Mouse (Mus musculus) naive thymus-derived CD4-positive, alpha-beta T cell, adult 2 months (primary cell): Measurements from ENCODE around the gene Arhgap22.

Experiments used
- DNase-seq: peaks from one replicate; pipeline ENCODE4 v3.0.0-alpha.2; 2011; ENCODE audit warnings: low read depth

The Arhgap22 gene

DNA sequence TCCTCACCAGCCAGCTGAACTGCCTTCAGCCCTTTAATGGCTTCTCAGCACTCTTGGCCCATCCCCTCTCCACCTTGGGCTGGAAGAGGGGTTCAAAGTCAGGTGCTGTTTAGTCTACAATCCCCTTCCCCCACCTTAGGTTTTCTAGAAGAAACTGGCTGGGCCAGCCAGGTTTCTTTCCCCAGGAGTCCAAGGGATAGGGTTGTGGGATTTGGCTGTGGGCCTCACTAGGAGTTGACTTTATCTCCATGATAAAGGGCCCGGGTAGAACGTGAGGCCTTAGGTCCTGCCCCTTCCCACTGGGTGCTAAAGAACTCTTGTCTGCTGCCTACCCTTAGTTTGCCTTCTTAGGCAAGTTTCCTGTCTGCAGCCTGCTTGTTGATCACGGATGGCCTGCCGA lies 117.8 kb downstream of the Arhgap22 start:
- DNase-seq: no peak

DNA sequence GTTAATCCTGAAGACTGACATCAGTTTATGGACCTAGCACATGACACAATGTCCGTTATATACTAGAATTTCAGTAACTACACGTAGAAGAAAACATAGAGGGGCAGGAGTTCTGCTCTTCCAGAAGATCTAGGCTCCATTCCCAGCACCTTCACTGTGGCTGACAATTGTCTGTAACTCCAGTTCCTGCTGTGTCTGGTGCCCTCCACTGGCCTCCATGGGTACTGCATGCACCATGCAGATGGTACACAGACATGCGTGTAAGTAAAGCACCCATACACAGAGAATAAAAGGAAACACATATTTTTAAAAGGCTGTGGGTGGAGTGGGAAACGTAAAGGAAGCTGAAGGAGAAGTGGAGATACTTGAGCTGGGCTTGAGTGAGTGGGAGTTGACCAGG lies 120.0 kb downstream of the Arhgap22 start:
- peak; percentile 37 for DNase-seq

DNA sequence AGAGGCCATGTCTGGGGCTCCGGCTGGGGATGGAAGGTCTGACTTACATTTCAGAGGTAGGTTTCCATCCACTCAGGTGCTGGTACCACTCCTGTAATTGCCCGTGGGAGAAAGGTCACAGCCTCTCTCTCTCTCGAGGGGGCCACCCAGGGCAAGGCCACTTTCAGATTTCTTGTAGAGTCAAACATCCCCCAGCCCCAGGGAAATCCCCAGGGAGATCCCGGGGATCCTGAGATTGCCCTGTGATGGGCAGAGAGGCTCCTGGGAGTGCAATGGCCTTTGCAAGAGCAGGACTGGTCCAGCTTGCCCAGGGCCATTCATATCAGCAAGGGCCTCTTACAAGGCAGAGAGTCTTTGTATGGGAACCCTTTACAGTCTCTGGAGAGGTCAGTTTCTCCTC lies 120.6 kb downstream of the Arhgap22 start:
- no peak for DNase-seq

DNA sequence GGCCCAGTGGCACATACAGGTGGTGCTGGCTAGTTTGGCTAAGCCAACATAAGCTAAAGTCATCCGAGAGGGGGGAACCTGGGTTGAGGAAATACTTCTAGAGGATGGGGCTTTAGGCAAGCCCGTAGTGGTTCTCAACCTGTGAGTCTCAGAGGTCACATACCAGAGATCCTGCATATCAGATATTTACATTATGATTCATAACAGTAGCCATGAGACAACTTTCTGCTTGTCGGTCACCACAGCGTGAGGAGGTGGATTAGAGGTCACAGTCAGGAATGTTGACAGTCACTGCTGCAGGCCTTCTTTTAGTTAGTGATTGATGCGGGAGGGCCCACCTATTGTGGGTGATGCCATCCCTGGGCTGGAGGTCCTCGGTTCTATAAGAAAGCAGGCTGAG lies 121.9 kb downstream of the Arhgap22 start:
- DNase-seq: no peak

DNA sequence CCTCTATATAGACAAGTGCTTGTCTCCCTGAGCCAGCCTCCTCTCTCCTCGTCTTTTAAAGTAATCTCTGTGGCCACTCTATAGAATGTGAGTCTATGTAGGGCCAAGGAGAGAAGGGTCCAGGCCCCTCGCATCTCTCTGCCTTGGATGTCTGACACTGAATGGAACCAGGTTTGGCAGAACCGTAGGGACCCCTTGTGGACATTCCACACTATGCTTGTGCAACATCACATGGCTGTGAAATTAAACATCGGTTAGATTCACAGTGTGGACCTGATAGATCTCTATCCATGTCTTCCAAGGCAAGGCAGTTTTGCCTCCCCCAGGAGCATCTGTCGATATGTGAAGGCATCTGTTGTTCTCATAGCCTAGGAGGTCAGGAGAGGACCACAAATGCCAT lies 124.9 kb downstream of the Arhgap22 start:
- no peak for DNase-seq

DNA sequence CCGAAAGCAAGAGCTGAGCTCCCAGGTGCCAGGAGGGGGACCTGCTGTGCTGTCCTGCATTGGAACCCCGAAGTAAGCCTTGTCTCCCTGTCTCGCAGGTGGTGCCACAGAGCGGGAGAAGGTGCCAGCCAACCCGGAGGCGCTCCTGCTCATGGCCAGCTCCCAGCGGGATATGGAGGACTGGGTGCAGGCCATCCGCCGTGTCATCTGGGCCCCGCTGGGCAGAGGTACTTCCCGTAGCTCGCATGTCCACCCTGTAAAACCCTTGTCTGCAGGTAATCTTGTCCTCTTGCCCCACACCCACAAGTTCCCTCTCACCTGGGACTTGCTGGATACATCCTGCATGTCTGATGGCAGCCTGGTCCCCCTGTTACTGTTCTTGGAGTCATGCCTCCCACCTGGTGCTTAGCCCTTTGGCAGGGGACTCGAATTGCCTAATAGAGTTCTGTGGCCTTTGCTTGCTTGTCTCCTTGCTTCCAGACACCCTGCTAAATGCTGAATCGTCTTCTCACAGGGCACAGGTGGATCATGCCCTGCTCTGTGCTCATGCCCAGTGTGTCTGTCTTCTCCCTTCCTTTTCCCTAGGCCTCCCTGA lies 129.4 kb downstream of the Arhgap22 start:
- no peak for DNase-seq

DNA sequence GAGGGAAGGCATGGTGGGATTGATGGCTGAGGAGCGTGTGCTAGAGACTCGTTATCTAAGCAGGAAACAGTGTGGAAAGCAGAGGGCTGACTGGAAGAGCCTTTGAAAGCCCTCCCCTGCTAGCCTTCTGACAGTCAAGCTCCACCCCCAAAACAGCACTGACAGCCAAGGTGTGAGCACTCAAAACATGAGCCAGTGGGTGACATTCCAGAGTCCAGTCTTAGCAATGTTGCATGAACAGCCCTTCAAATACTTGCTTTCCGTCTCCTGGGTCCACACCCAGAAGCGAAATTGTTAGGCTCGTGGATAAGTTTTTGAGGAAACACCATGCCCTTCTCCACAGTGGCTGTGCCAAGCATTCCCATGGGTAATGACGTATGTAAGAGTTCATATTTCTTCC lies 132.7 kb downstream of the Arhgap22 start:
- no peak for DNase-seq

DNA sequence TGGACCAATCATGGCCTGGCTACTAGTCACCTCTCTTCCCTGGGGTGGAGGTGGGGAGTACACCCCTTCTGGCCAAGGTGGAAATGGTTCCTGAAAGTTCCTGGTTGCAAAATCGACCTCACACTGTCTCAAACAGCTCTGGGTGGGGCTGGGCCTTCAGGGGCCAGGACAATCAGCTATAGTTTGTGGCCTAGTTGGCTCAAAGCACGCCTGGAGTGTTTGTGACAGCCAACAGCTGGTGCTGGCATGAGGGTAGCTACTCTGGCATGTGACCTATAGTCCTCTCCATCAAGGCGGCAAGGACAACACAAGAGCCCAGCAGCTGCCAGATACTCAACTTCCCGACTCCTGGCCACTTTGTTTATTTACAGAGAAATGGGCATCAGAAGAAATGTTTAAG lies 133.9 kb downstream of the Arhgap22 start:
- DNase-seq: no peak

DNA sequence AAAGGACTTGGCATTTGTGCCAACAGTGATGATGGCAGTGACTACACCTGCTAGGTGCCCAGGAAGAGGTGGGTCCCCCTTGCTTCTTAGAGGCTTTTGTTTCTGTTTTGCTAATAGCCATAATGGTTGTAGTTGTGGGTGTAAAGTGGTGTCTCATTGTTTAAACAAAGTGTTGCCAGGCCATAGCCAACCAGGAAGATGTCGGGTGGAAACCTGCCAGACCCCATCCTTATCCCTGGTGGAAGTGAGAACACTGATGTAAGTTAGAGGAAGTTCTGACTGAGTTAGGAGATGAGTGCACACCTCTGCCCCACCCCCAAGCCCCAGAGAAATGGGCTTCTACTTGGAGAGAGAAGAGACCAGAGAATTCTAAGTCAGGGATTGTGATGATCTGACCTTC lies 134.3 kb downstream of the Arhgap22 start:
- no peak for DNase-seq

DNA sequence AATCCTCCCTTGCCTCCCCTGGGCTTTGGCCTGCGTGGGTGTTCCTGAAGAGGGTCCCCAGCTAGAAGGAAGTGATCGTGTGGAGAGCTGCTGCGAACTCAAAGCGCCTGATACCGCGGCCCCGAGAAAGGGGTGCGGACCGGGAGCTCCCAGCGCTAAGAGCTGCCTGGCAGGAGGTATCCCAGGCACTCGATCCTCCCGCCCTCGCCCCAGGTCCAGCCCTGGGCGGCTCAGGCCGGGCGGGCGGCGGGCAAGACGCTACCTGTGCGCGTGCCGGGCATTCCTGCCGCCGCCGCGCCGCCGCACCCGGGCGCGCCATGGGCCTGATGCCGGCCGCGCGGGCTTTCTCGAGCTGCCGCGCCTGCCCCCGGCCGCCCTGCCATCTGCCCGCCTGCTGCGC lies 137.2 kb downstream of the Arhgap22 start:
- no peak for DNase-seq

DNA sequence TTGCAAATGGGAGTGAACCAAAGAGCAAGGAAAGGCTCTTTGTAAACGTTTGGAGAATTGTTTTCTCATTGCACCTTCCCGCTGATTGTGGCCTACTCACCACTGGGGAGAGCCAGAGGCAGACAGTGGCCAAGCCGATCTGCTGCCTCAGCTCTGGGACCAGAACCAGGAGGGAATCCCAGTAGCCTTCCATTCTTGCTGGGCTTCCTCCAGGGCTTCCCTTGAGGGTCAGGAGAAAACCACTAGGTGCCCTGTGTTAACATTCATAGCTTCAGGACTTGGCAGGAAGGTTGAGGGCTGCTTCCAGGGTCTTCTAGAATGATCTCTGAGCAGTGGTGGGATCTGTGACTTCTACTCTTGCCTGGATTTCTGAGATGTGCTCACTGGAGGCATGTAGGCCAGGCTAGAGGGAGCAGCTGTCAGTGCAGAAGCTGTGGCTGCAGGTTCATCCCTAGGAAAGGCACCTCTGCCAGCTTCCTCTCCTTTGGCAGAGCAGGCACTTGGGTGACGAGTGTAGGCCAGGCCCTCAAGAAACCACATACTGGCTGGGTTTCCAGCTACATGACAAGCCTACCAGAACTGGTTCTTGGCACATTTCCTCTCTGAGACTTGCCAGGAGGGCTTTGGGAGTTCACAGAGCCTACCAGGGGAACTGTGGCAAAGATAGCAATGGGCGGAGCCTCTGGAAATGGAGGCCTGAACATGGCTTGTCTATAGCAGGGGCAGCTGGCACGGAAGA lies 138.3 kb downstream of the Arhgap22 start:
- DNase-seq: no peak

DNA sequence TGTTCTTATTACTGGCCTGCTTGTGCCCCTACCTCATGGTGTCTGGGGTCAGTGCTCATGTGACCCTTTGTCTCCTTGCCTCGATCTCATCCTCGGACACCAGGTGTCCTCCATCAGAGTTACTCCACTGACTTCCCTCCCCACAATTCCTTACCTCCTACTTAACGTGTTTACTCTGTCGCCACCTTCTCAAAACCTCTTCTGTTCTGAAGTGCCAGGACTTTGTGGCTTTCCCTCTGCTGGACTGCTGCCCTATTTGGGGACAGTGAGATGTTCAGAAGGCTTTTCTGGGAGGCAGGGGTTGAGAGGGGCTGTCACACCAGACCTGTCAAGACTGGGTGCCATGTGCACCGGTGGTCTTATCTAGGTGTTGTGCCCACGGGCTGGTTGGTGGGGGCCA lies 139.1 kb downstream of the Arhgap22 start:
- no peak for DNase-seq

DNA sequence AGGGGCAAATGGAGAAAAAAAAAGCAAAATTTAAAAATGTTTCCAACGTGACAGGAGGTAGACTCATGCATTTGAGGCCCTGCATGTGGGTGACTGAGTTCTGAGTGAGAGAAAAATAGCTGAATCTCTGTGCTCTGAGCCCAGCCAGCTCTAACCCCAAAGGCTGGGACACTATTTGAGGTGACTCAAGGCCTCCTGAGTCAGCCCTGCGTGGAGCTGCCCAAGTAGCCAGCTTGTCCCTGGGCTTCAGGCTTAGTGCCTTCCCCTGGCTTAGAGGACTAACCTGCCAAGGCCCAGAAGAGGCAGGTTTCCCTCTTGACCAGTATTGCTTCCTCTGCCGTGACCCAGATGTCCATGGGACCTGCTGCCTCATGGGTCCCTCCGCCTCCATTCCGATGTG lies 141.4 kb downstream of the Arhgap22 start:
- DNase-seq: no peak

DNA sequence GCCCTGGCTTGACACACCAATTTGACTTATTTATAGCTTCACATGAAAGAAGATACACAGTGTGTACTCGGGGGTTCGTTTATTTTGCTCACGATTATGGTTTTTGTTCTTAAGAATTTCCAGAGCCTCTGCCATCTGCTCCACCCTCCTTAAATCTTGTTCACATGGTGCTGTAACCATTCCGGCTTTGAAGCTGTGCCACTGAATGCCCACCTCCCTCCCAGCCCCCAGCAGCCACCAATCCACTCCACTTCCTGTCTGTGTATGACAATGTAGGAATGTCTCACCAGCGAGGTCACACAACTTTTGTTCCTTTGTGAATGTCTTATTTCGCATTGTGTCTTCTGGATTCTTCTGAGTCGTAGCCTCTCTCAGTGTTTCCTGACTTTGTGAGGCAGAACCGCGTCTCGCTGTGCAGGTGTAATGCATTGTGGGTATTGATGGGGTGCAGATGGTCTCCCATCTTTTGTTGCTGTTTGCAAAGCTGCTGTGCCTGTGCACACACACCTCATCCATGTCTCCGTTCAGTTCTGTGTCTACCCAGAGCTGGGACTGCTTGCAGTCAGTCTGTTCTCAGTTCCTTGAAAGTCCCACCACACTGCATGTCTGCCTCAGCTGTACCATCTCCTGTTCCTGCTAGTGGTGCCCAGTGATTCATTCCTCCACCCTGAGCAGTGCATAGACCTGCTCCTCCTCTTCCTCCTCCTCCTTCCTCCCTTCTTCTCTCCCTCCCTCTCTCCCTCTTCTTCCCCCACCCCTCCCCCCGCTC lies 144.0 kb downstream of the Arhgap22 start:
- no peak for DNase-seq

DNA sequence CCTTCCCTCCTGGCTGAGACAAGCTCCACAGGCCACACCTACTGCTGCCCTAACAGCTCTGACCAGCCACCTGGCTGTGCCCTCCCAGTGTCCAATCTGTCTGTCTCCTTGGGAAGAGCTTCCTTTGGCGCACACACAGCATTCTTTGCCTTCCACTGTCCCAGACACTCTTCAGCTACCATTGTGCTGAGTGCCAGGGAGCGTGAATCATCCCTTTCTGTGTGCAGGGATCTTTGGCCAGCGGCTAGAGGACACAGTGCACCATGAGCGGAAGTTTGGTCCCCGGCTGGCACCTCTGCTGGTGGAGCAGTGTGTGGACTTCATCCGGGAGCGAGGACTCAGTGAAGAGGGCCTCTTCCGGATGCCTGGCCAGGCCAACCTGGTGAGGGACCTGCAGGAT lies 145.1 kb downstream of the Arhgap22 start:
- no peak for DNase-seq

DNA sequence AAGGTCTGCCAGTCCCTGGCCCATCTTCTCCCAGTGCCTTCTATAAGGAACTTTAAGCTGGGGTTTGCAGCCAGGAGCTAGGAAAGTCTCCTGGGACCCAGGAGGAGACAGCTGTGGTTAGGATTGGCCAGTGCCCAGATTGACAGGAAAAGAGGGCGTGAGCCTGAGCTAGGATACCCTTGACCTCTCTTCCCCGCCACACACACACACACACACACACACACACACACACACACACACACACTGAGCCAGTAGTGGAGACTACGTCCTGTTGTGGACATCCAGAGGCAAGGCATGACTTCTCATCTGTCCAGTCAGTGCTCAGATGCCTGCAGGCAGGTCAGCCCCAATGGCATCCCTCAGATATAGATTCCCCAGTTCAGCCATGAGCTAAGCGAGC lies 147.7 kb downstream of the Arhgap22 start:
- DNase-seq: no peak

DNA sequence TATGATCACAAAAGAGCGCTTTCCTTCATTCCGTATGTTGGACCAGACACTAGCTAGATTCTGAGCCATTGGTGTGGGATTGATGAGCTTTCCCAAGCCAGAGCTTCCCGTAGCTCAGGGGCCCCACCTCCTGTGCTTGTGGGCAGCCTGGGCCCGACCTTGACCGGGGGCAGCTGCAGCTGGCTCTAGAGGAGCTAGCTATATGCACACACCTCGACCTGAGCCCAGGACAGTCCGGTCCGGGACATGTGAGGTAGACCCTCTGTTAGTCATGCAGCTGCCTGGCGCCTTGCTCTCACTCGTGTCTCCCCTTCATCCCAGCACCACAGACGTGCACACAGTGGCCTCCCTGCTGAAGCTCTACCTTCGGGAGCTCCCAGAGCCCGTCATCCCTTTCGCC lies 148.3 kb downstream of the Arhgap22 start:
- no peak for DNase-seq

DNA sequence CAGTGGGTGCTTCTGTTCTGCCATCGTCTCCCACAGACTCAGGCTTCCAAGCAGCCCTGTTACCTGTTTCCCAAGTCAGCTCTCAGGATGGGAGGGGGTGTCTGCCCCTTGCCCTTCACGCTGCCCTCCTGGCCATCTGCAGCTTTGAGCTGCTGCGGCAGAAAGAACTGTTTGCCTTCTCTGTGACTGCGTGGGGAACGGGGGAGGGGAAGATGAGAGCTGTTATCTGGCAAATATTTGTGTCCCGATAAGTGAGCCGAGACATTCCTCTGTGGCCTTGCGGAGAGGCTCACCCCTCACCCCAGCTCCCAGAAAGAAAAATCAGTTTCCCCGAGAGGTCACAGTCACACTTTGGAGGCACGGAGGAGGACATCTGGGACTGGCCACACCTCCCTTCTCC lies 149.0 kb downstream of the Arhgap22 start:
- no peak for DNase-seq

DNA sequence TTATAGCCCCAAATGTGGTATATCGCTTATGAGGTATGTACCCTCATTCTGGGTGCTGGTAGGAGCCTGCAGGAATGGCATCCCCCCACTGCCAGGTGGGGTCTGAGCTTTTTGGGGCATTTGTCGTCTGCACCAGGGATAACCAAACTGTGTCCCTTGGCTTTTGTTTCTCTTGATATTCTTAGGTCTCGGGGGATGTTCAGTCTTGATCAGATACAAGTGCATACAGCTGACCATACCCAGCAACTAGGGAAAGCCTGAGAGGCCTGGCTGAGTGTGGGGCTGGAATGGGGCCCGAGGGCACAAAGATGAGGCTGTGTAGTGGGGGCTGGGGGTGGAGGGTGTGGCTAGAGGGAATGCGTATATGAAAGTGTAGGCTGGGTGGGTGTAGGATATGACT lies 149.8 kb downstream of the Arhgap22 start:
- DNase-seq: no peak

DNA sequence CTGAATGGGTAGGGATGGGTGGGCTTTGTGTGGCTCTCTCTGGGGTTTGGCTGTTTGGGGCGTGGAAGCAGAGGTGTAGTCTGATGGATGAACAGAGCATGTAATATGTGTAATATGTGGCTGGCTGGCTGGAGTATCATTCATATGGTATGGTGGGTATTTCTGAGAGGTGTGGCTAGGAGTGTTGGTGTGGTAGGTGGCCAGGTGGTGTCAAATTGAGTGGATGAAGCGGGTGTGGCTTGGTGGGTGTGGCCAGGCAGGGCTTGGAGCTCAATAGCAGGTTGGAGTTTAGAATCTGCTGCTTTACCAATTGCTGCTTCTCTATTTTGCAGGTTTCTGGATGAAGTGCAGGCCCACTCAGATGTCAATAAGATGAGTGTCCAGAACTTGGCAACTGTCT lies 150.2 kb downstream of the Arhgap22 start:
- DNase-seq: no peak

DNA sequence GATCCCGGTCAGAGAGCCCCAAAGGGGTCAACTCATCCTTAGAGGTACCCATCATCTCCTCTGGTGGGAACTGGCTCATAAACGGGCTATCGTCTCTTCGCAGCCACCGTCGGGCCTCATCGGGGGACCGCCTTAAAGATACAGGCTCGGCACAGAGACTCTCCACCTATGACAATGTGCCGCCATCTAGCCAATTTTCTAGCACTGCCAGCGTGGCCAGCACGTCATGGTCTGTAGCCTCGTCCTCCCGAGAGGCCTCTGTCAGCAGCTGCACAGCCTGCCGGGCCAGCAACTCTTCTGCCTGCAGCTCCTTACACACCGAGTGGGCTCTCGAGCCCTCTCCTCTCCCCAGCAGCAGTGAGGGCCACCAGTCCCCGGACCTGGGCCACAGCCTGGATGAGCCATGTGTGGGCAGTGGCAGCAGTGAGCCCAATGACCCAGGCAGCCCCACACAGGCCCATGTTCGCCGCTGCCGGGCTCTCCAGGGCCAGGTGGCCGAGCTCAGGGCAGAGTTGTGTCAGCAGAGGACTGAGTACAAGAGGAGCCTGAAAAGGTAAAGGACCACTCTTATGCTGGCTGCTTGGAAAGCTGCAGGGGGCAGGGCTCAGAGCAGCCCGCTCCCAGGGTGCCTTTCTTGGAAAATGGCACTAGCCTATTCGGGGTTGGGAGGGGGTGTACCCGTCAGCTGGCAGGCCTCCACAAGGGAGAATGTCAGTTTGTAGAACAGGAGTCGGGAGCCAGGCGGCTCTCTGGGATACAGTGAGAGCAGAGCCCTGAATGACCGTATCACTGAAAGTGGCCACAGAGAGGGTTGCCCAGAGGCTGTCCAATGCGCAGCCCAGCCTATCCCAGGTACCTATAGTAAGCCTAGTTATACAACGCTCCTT lies 153.3 kb downstream of the Arhgap22 start:
- no peak for DNase-seq

DNA sequence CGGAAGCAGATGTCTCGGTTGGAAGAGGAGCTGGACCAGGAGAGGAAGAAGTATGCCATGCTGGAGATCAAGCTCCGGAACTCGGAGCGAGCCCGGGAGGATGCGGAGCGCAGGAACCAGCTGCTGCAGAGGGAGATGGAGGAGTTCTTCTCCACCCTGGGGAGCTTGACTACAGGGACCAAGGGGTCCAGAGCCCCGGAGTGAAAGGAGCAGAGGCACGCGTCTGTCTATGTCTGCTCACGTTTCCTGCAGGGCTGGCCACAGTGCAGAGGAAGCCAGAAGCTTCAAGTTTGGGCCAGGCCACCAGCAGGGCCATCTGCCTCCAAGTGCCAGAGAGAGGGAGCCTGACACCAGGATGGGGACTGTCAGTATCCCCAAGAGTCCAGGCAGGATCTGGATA lies 155.5 kb downstream of the Arhgap22 start:
- no peak for DNase-seq
